ENCODE assay signal across 18 mouse cellular contexts in genomic region chr2:89974184-89974583, GRCm38 (mm10). TPM values are rescaled to one million over a fixed set of nuclear protein-coding genes. Genes with fewer than 3 reads are reported as not detected.
DNase-seq lines count a peak whose midpoint lies in the region; ATAC-seq lines count a peak whose summit lies in the region.
"Had no signal": no experiment of that assay in that cellular context is flagged by ENCODE, and none has a peak within 500 bp of the region (broad histone marks: within the 10 kb centered on the region; RNA-seq: fewer than 3 reads in every experiment).

Olfr1260 (plus strand) TSS chr2:89974340.

- ATAC-seq in frontal cortex, adult (ENCODE audit: low TSS enrichment) = peak; percentile 70
- ATAC-seq: lung, postnatal 0 days had no signal

- DNase-seq in frontal cortex, postnatal 10 days (ENCODE audit: low spot score in 2 of 2) = no peak
- DNase-seq in layer of hippocampus, adult 11-12 months (ENCODE audit: low spot score) = peak; percentile 12
- DNase-seq in layer of hippocampus, postnatal 10 days (ENCODE audit: low spot score in 2 of 2) = no peak
- DNase-seq in right cerebral cortex, adult 2 months (ENCODE audit: low spot score in 2 of 2) = peak; percentile 14 to 25
- DNase-seq in right cerebral cortex, postnatal 4 days = no peak
- no peak for DNase-seq in adipocyte (ENCODE audit: low spot score)
- no peak for DNase-seq in gastrocnemius, postnatal 25 days
- DNase-seq: adrenal gland, adult 2 months; cerebellum, adult 9-11 months; gastrocnemius, postnatal 14 days; kidney, adult 2 months had no signal

RNA-seq across cellular contexts. Expression of gene Olfr1260, which starts in this region (rescaled TPM):
- not detected for total RNA-seq in layer of hippocampus, postnatal 10 days (2021)
- total RNA-seq in gastrocnemius, postnatal 25 days (2021) = not detected
- total RNA-seq: adrenal gland, adult 2 months; gastrocnemius, postnatal 14 days; heart, adult 8-10 months; hematopoietic stem cell, adult 5-6 weeks; layer of hippocampus, postnatal 36 days; left cerebral cortex, postnatal 36 days; megakaryocyte progenitor cell, adult 5-6 weeks had no signal

Comparison
In these comparisons a context has a peak if more than half of its experiments do, and no peak if none do; other contexts are left out.
1. DNase-seq: peak in layer of hippocampus, adult 11-12 months (single experiment) and right cerebral cortex, adult 2 months (2 of 2); none in frontal cortex, postnatal 10 days (0 of 2), layer of hippocampus, postnatal 10 days (0 of 2), right cerebral cortex, postnatal 4 days (single experiment), adipocyte (single experiment) and gastrocnemius, postnatal 25 days (single experiment).